Mouse (Mus musculus) right cerebral cortex, postnatal 25 days (tissue): ENCODE data around the gene Oxa1l.

ENCODE experiments used
- DNase-seq: peaks from one replicate; pipeline ENCODE4 v3.0.0; 2022

Oxa1l gene

GRCm38 (mm10) chr14:54412629-54413170 is 52.1 kb downstream of the Oxa1l start:
- no peak for DNase-seq

GRCm38 (mm10) chr14:54413877-54414700 is 53.5 kb downstream of the Oxa1l start:
- DNase-seq: no peak

GRCm38 (mm10) chr14:54415241-54416020 is 54.8 kb downstream of the Oxa1l start:
- DNase-seq: no peak

GRCm38 (mm10) chr14:54416229-54416775 is 55.7 kb downstream of the Oxa1l start:
- DNase-seq: no peak

GRCm38 (mm10) chr14:54416830-54417229 is 56.2 kb downstream of the Oxa1l start:
- DNase-seq: no peak

GRCm38 (mm10) chr14:54417623-54418081 is 57.0 kb downstream of the Oxa1l start, which contains the start of gene Slc7a7:
Gene Slc7a7, minus strand, starts transcription at chr14:54417780.
- DNase-seq: no peak
